7 mouse cellular contexts compared by ENCODE assay signal in the genomic region with DNA sequence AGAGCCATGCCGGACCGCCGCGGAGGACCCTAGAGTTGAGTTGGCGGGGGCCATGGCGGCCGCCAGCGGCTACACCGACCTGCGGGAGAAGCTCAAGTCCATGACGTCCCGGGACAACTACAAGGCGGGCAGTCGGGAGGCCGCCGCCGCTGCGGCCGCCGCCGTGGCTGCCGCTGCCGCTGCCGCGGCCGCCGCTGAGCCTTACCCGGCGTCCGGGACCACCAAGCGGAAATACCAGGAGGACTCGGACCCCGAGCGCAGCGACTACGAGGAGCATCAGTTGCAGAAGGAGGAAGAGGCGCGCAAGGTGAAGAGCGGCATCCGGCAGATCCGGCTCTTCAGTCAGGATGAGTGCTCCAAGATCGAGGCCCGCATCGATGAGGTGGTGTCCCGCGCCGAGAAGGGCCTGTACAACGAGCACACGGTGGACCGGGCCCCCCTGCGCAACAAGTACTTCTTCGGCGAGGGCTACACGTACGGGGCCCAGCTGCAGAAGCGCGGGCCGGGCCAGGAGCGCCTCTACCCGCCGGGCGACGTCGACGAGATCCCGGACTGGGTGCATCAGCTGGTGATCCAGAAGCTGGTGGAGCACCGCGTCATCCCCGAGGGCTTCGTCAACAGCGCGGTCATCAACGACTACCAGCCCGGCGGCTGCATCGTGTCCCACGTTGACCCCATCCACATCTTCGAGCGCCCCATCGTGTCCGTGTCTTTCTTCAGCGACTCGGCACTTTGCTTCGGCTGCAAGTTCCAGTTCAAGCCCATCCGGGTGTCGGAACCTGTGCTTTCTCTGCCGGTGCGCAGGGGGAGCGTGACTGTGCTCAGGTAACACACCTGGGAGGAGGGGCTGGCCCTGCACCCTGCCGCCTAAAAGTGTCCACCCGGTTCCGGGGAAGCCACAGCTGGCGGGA. TPM values are rescaled to one million over a fixed set of nuclear protein-coding genes. Genes with fewer than 3 reads are reported as not detected.
DNase-seq lines count a peak whose midpoint lies in the region; ATAC-seq and TF ChIP-seq lines count a peak whose summit lies in the region.

No protein-coding gene starts in this region.

- peak overlapping the region; percentile 98 for H3K27ac ChIP-seq in forebrain, embryonic 15.5 days (replicated peaks)
- peak overlapping the region; percentile 98 for H3K27ac ChIP-seq in hindbrain, postnatal 0 days
- peak overlapping the region; percentile 84 for H3K27ac ChIP-seq in small intestine, adult 2 months (ENCODE audit: insufficient read depth, low read depth, low read length)

- peak overlapping the region; percentile 78 for H3K9ac ChIP-seq in forebrain, embryonic 15.5 days (replicated peaks)
- H3K9ac ChIP-seq in hindbrain, postnatal 0 days (replicated peaks; ENCODE audit: low read length), result peak overlapping the region; percentile 87

- WGBS in forebrain, embryonic 15.5 days, result under 1% methylated on average over 93 of the region's 93 CpGs
- WGBS in hindbrain, postnatal 0 days, result under 1% methylated on average over 93 of the region's 93 CpGs
- under 1% methylated on average over 93 of the region's 93 CpGs for WGBS in small intestine, adult 2 months

- H3K9me3 ChIP-seq in forebrain, embryonic 15.5 days, result no peaks in the 10 kb centered on the region
- H3K9me3 ChIP-seq in hindbrain, postnatal 0 days (ENCODE audit: low read length), result no peaks in the 10 kb centered on the region

- TF ChIP-seq CTCF in hindbrain, postnatal 0 days (IDR thresholded peaks at IDR 0.05; ENCODE audit: low read depth), result no peak
- TF ChIP-seq CTCF in small intestine, adult 2 months (IDR thresholded peaks at IDR 0.05; ENCODE audit: extremely low read depth, insufficient read length, insufficient replicate concordance, low read depth, low read length), result no peak

- peak; percentile 58 for DNase-seq in R1 (ENCODE audit: low read depth, low spot score)
- peak; percentile 44 for DNase-seq in cerebellum, adult 11-12 months
- peak; percentile 21 for DNase-seq in hindbrain, postnatal 0 days (ENCODE audit: low spot score)
- peak; percentile 26 for DNase-seq in left cerebral cortex, postnatal 4 days

- ATAC-seq in forebrain, embryonic 15.5 days (replicated peaks), result no peak
- ATAC-seq in hindbrain, postnatal 0 days, result no peak; the same call in 1 of the 2 replicates
- peak; percentile 49 for ATAC-seq in megakaryocyte-erythroid progenitor cell, adult 5-6 weeks (replicated peaks; ENCODE audit: low FRiP score, low TSS enrichment, poor library complexity, severe bottlenecking)

- H3K4me1 ChIP-seq in forebrain, embryonic 15.5 days, result peaks cover 55% of the 10 kb centered on the region
- H3K4me1 ChIP-seq in hindbrain, postnatal 0 days (ENCODE audit: insufficient read depth, low read length), result peaks cover 28% of the 10 kb centered on the region
- peaks cover 7% of the 10 kb centered on the region for H3K4me1 ChIP-seq in small intestine, adult 2 months (ENCODE audit: control insufficient read depth, insufficient read depth, insufficient read length, low read length)

- H3K4me3 ChIP-seq in forebrain, embryonic 15.5 days, result peak overlapping the region; percentile 90
- H3K4me3 ChIP-seq in hindbrain, postnatal 0 days (ENCODE audit: low read length), result peak overlapping the region; percentile 72
- H3K4me3 ChIP-seq in small intestine, adult 2 months (ENCODE audit: low read depth, low read length), result peak overlapping the region; percentile 73

- H3K36me3 ChIP-seq in forebrain, embryonic 15.5 days, result no peaks in the 10 kb centered on the region; the same call in 1 of the 2 replicates
- H3K36me3 ChIP-seq in hindbrain, postnatal 0 days (ENCODE audit: insufficient read depth, low read length), result no peaks in the 10 kb centered on the region
- H3K36me3 ChIP-seq in small intestine, adult 2 months (ENCODE audit: control insufficient read depth, insufficient read depth, low read length), result peaks cover 7% of the 10 kb centered on the region

- TF ChIP-seq POLR2A in small intestine, adult 2 months (IDR thresholded peaks at IDR 0.05; ENCODE audit: low read depth, low read length), result 0 out of 2 replicates have a peak, but pooled peaks have one; percentile 37

- peak overlapping the region; percentile 95 for H3K4me2 ChIP-seq in forebrain, embryonic 15.5 days (replicated peaks)
- H3K4me2 ChIP-seq in hindbrain, postnatal 0 days (ENCODE audit: low read depth, low read length), result peak overlapping the region; percentile 100

- no peaks in the 10 kb centered on the region for H3K27me3 ChIP-seq in forebrain, embryonic 15.5 days
- H3K27me3 ChIP-seq in hindbrain, postnatal 0 days (ENCODE audit: insufficient read depth, low read length), result no peaks in the 10 kb centered on the region
- H3K27me3 ChIP-seq in small intestine, adult 2 months (ENCODE audit: control insufficient read depth, insufficient read depth, low read length), result no peaks in the 10 kb centered on the region

- intact Hi-C loops in left cerebral cortex, postnatal 4 days (cut with DNase I), result no loop called here

RNA-seq across cellular contexts. Expression of a gene that starts 2.4 kb away (rescaled TPM):
- 27.5 and 27.9 TPM in 2 replicates for polyA plus RNA-seq in forebrain, embryonic 15.5 days (2015; fragmentation: Nextera tagmentation; extraction: Ambion mirVana)
- total RNA-seq in hindbrain, postnatal 0 days (2014; rRNA removed), result 34.1 and 42.4 TPM in 2 replicates
- 23.1 and 23.6 TPM in 2 replicates for polyA plus RNA-seq in hindbrain, postnatal 0 days (2015; fragmentation: Nextera tagmentation; extraction: Ambion mirVana)
- 10 to 100 TPM; 30.9 to 32.3 TPM for total RNA-seq in left cerebral cortex, postnatal 4 days (2021)
- total RNA-seq in megakaryocyte-erythroid progenitor cell, adult 5-6 weeks (2014; fragmentation: Nextera tagmentation), result 33.5 and 37.7 TPM in 2 replicates
- total RNA-seq in megakaryocyte-erythroid progenitor cell, adult 5-6 weeks (2017), result 25.4 and 28.1 TPM in 2 replicates
- 12.2 and 20.4 TPM in 2 replicates for polyA plus RNA-seq in small intestine, adult 2 months (2012; rRNA removed)
